Mouse (Mus musculus) heart, embryonic 16.5 days (tissue): ENCODE results near the gene Vps37d. TPM values are rescaled to one million over a fixed set of nuclear protein-coding genes. Genes with fewer than 3 reads are reported as not detected.

Experiments used
- ATAC-seq: fragments of 200-750 bp; cut with Nextera tagmentation; replicated peaks from 2 replicates; pipeline ENCODE4 v1.8.0; 2017; ENCODE audit warnings: moderate number of reproducible peaks; ENCODE audit not compliant: insufficient read depth, low FRiP score; ENCODE audit errors: extremely low read depth
- H3K27ac ChIP-seq: fragments of 300-500 bp; sonication (generic); 2 replicates; pipeline ENCODE4 v1.5.1; 2014; ENCODE audit warnings: mild to moderate bottlenecking, low read length, control low read depth, moderate library complexity
- H3K27me3 ChIP-seq: fragments of 300-500 bp; sonication (generic); 2 replicates; pipeline ENCODE4 v1.6.1; 2014; ENCODE audit warnings: low read length, mixed read lengths; ENCODE audit not compliant: control insufficient read depth, insufficient read depth
- H3K36me3 ChIP-seq: fragments of 300-500 bp; sonication (generic); 2 replicates; pipeline ENCODE4 v1.6.1; 2014; ENCODE audit not compliant: control insufficient read depth, insufficient read depth
- H3K4me1 ChIP-seq: fragments of 300-500 bp; sonication (generic); 2 replicates; pipeline ENCODE4 v1.6.1; 2014; ENCODE audit warnings: low read length, mixed read lengths; ENCODE audit not compliant: control insufficient read depth, insufficient read depth
- H3K4me2 ChIP-seq: fragments of 300-500 bp; sonication (generic); 2 replicates; pipeline ENCODE4 v1.6.1; 2014; ENCODE audit warnings: low read depth, mild to moderate bottlenecking, control low read depth, low read length
- H3K4me3 ChIP-seq: fragments of 300-500 bp; sonication (generic); 2 replicates; pipeline ENCODE4 v1.5.1; 2014; ENCODE audit warnings: mild to moderate bottlenecking, control low read depth, low read length
- H3K9ac ChIP-seq: fragments of 300-500 bp; sonication (generic); 2 replicates; pipeline ENCODE4 v1.6.1; 2014; ENCODE audit warnings: low read length, control low read depth
- H3K9me3 ChIP-seq: fragments of 300-500 bp; sonication (generic); replicated peaks from 2 replicates; pipeline ENCODE4 v1.6.1; 2016; ENCODE audit warnings: low read length; ENCODE audit not compliant: control insufficient read depth
- WGBS: fragments of 180-500 bp; shearing (Covaris S2); extraction: QIAGEN DNeasy Blood & Tissue Kit; methylation state at CpG from one replicate; pipeline ENCODE4 v1.1.7; 2014; 5-methylcytosine and 5-hydroxymethylcytosine counted together
- polyA plus RNA-seq: library from polyadenylated mRNA; unstranded; fragments of >200 nt; fragmentation: Nextera tagmentation; extraction: Ambion mirVana; gene quantifications from 2 replicates; pipeline ENCODE4 v1.2.1, GENCODE M21; 2015

The Vps37d gene
- polyA plus RNA-seq, 1 experiment from 2014 or later, result 1.8 TPM

DNA sequence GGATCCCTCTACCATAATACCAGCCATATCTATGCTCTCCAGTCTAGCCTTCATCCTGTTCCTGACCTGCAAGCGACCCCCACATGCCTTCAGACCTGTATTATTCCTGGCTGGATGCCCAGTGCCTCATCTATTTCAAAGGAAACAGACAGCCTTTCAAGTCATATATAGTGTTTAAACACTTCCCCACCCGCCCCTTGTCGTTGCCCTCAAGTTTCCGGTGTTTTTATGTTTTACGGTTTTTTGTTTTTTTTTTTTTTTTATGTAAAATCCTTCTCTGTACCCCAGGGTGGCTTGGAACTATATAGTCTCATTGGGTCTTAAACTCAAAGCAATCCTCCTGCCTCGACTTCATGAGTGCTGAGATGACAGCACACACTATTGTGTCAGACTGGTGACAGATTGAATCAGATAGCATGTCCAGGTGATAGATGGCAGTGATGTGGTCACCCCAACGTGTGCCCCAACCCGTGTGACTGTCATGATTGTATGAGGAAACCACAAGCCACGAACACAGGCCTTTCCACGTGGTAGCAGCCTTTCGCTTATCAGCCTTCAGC lies 53.3 kb downstream of the Vps37d start:
- H3K27ac ChIP-seq, result no peak overlapping the region
- H3K27me3 ChIP-seq, result no peaks in the 10 kb centered on the region
- H3K4me3 ChIP-seq, result no peak overlapping the region
- 26% methylated on average over 11 of the region's 11 CpGs for WGBS
- H3K9ac ChIP-seq, result no peak overlapping the region
- no peaks in the 10 kb centered on the region for H3K36me3 ChIP-seq
- ATAC-seq, result no peak
- H3K4me1 ChIP-seq, result peaks cover 45% of the 10 kb centered on the region
- H3K4me2 ChIP-seq, result peak overlapping the region; percentile 88
- H3K9me3 ChIP-seq, result no peaks in the 10 kb centered on the region

DNA sequence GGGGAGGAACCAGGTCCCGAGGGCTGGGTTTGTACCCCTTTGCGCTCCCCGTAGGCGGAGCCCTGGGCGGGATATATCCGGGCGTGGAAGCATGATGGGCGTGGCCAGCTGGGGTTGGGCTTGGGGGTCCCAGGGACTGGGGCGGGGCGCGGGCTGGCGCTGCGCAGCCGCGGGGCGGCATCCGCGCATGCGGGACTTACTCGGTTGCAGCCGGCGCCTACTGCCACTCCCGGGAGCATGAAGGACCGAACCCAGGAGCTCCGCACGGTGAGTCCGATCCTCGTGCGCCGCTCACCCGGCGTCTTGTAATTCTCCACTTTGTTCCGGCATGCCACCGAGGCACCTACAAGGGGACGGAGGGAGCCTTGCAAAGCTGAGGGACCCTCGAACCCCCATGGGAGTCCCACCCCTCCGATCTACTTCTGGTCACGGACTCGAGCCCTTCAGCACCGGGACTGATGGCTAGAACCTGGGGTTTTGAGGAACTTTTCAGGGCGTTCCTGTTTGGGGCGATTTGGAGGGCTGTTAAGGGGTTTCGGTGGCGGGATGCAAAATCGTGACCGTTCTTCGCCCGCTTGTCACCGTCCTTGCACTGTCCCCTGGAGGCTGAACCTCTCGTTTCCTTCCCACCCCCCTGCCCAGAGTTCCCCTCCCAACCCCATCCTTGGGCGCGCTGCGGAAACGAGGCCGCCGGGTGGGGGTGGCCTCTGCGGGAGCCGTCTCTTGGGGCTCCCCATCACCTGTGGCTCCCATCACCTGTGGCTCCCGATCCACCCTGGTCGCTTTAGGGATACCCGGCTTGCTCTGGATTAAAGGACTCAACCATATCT lies 54.5 kb downstream of the Vps37d start, which contains the start of gene Stx1a:
TSS of gene Stx1a (plus strand) at position 139 of the 830 bp plus-strand sequence.
- Histone ChIP-seq H3K9ac (peak within 1 kb of the TSS; percentile 88), H3K4me1 (peaks cover 35% of the 10 kb centered on the region)
- under 1% methylated on average over 61 of the region's 61 CpGs for WGBS

More for the DNA sequence above, 54.5 kb downstream of the Vps37d start, which contains the start of gene Stx1a:
- no peaks in the 10 kb centered on the region for H3K9me3 ChIP-seq
- H3K27ac ChIP-seq, result peak within 1 kb of the TSS; percentile 84
- no peaks in the 10 kb centered on the region for H3K36me3 ChIP-seq
- peak within 1 kb of the TSS; percentile 76 for H3K4me3 ChIP-seq
- H3K4me2 ChIP-seq, result peak within 1 kb of the TSS; percentile 88
- ATAC-seq, result peak; percentile 85
- H3K27me3 ChIP-seq, result no peaks in the 10 kb centered on the region

Other genes with a start within 250 kb of the Vps37d start
- gene Tmem270, start 171.5 kb downstream of the Vps37d start, polyA plus RNA-seq, result not detected in 2 replicates
- 0.70 and 0.84 TPM in 2 replicates for gene Cldn13, start 162.7 kb downstream of the Vps37d start, polyA plus RNA-seq
- gene Mettl27, start 145.9 kb downstream of the Vps37d start, polyA plus RNA-seq, result 9.1 and 10.5 TPM in 2 replicates
- gene Cldn4, start 131.3 kb downstream of the Vps37d start, polyA plus RNA-seq, result 3.1 TPM in 2 replicates
- 8.0 and 32.8 TPM in 2 replicates for gene Cldn3, start 92.1 kb downstream of the Vps37d start, polyA plus RNA-seq
- 74.5 and 78.6 TPM in 2 replicates for gene Abhd11, start 69.1 kb downstream of the Vps37d start, polyA plus RNA-seq
- gene Stx1a, start 54.8 kb downstream of the Vps37d start, polyA plus RNA-seq, result 6.0 and 7.4 TPM in 2 replicates
- gene Dnajc30, start 14.1 kb downstream of the Vps37d start, polyA plus RNA-seq, result 28.8 and 30.9 TPM in 2 replicates
- gene Bud23, start 13.3 kb downstream of the Vps37d start, polyA plus RNA-seq, result 59.7 and 70.4 TPM in 2 replicates
- 2.2 and 2.4 TPM in 2 replicates for gene Mlxipl, start 11.6 kb upstream of the Vps37d start, polyA plus RNA-seq
- gene Tbl2, start 71.4 kb upstream of the Vps37d start, polyA plus RNA-seq, result 18.9 and 20.3 TPM in 2 replicates
- 40.1 and 47.7 TPM in 2 replicates for gene Bcl7b, start 90.0 kb upstream of the Vps37d start, polyA plus RNA-seq
- 21.1 and 22.9 TPM in 2 replicates for gene Baz1b, start 109.0 kb upstream of the Vps37d start, polyA plus RNA-seq
- gene Fzd9, start 173.0 kb upstream of the Vps37d start, polyA plus RNA-seq, result 4.3 and 5.2 TPM in 2 replicates